Mouse (Mus musculus) forebrain, embryonic 16.5 days (tissue): ENCODE measurements around the gene Sebox. TPM values are rescaled to one million over a fixed set of nuclear protein-coding genes. Genes with fewer than 3 reads are reported as not detected.

Experiments
- ATAC-seq: fragments of 200-750 bp; cut with Nextera tagmentation; 2 replicates; pipeline ENCODE4 v1.8.0; 2017; ENCODE audit warnings: mild to moderate bottlenecking, moderate library complexity
- H3K27ac ChIP-seq: fragments of 300-500 bp; sonication (generic); 2 replicates; pipeline ENCODE4 v1.5.1; 2014; ENCODE audit warnings: low read length, control low read depth
- H3K27me3 ChIP-seq: fragments of 300-500 bp; sonication (generic); replicated peaks from 2 replicates; pipeline ENCODE4 v1.6.1; 2014; ENCODE audit warnings: low read length; ENCODE audit not compliant: control insufficient read depth, insufficient read depth
- H3K36me3 ChIP-seq: fragments of 300-500 bp; sonication (generic); 2 replicates; pipeline ENCODE4 v1.6.1; 2014; ENCODE audit not compliant: control insufficient read depth, insufficient read depth
- H3K4me1 ChIP-seq: fragments of 300-500 bp; sonication (generic); replicated peaks from 2 replicates; pipeline ENCODE4 v1.6.1; 2014; ENCODE audit warnings: low read length; ENCODE audit not compliant: control insufficient read depth, insufficient read depth
- H3K4me2 ChIP-seq: fragments of 300-500 bp; sonication (generic); 2 replicates; pipeline ENCODE4 v1.6.1; 2014; ENCODE audit warnings: mild to moderate bottlenecking, low read length, control low read depth
- H3K4me3 ChIP-seq: fragments of 300-500 bp; sonication (generic); replicated peaks from 2 replicates; pipeline ENCODE4 v1.5.1; 2014; ENCODE audit warnings: mild to moderate bottlenecking, low read length, control low read depth
- H3K9ac ChIP-seq: fragments of 300-500 bp; sonication (generic); replicated peaks from 2 replicates; pipeline ENCODE4 v1.6.1; 2014; ENCODE audit warnings: low read depth, low read length, control low read depth
- H3K9me3 ChIP-seq: fragments of 300-500 bp; sonication (generic); 2 replicates; pipeline ENCODE4 v1.6.1; 2016; ENCODE audit warnings: low read length; ENCODE audit not compliant: control insufficient read depth
- WGBS: fragments of 180-500 bp; shearing (Covaris S2); extraction: QIAGEN DNeasy Blood & Tissue Kit; methylation state at CpG from one replicate; pipeline ENCODE4 v1.1.7; 2014; 5-methylcytosine and 5-hydroxymethylcytosine counted together
- polyA plus RNA-seq: library from polyadenylated mRNA; unstranded; fragments of >200 nt; fragmentation: Nextera tagmentation; extraction: Ambion mirVana; gene quantifications from 2 replicates; pipeline ENCODE4 v1.2.1, GENCODE M21; 2015

Gene Sebox
- polyA plus RNA-seq, 1 experiment from 2014 or later, result 0.16 TPM

DNA sequence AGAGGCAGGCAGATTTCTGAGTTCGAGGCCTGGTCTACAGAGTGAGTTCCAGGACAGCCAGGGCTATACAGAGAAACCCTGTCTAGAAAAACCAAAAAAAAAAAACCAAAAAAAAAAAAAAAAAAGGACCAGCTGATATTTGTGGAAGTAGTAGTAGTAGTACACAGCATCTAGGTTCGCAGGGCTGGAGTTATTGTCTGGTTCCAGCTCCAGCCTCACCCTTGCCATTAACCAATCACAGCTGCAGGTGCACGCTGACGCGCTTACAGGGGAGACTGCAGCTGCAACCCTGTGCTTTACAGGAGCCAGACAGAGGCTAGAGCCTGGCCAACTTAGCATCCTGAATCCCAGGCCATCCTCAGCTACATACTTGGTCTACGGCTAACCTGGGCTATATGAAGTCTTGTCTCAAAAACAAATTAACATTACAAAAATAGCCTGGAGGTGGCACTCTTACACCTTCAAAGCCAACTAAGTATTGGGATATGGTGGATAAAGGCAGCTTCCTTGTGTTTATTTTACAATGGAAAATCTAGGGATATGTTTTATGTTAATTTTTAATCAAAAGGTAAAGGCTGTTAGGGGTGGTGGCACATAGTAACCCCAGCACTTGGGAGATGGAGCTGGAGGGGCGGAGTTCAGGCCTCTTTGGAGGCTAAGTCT is 41.3 kb downstream of the Sebox start:
- H3K36me3 ChIP-seq, result peaks cover 10% of the 10 kb centered on the region
- H3K9me3 ChIP-seq, result no peaks in the 10 kb centered on the region
- H3K27me3 ChIP-seq, result no peaks in the 10 kb centered on the region
- H3K4me3 ChIP-seq, result no peak overlapping the region
- 92% methylated on average over 7 of the region's 7 CpGs for WGBS
- no peak overlapping the region for H3K9ac ChIP-seq
- no peak overlapping the region for H3K4me2 ChIP-seq
- ATAC-seq, result no peak
- peaks cover 6% of the 10 kb centered on the region for H3K4me1 ChIP-seq
- no peak overlapping the region for H3K27ac ChIP-seq

DNA sequence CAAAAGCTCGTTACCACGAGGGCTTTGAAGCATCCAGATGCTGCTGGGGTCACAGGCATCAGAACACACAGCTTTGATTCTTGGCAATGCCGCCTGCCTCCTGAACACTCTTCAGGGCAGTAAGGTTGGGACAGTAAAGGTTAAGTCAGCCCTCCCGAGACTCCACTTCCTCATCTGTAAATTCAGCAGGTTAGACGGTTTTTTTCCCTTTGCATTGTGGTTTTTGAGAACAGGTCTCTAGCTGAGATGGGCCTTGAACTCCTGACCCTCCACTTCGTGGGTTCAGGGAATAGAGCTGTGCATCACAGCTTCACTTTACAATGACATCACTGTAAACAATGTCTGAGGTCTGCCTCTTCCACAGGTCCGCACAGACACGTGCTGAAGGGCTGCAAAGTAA is 41.9 kb downstream of the Sebox start:
- Histone ChIP-seq H3K4me1 (peaks cover 12% of the 10 kb centered on the region), H3K4me3 (no peak overlapping the region), H3K9me3 (no peaks in the 10 kb centered on the region), H3K27ac (no peak overlapping the region), H3K9ac (no peak overlapping the region), H3K4me2 (no peak overlapping the region), H3K36me3 (peaks cover 8% of the 10 kb centered on the region), H3K27me3 (no peaks in the 10 kb centered on the region)
- WGBS, result 71% methylated on average over 8 of the region's 8 CpGs
- no peak for ATAC-seq

- peaks cover 2% of the 10 kb centered on the region; the same call in 1 of the 2 replicates for H3K36me3 ChIP-seq
- H3K27ac ChIP-seq, result no peak overlapping the region
- no peak overlapping the region for H3K4me3 ChIP-seq
- 85% methylated on average over 2 of the region's 2 CpGs for WGBS
- H3K9me3 ChIP-seq, result no peaks in the 10 kb centered on the region
- no peak for ATAC-seq
- H3K9ac ChIP-seq, result no peak overlapping the region
- H3K27me3 ChIP-seq, result no peaks in the 10 kb centered on the region
- peaks cover 15% of the 10 kb centered on the region for H3K4me1 ChIP-seq
- no peak overlapping the region for H3K4me2 ChIP-seq
Observed at GRCm38 (mm10) chr11:78547718-78548460, 44.6 kb downstream of the Sebox start.

- 0 out of 2 replicates have a peak, but pooled peaks cover 3% of the 10 kb centered on the region for H3K9me3 ChIP-seq
- WGBS, result 11% methylated on average over 5 of the region's 5 CpGs
- ATAC-seq, result no peak
Observed at GRCm38 (mm10) chr11:78549491-78549987, 46.3 kb downstream of the Sebox start.

DNA sequence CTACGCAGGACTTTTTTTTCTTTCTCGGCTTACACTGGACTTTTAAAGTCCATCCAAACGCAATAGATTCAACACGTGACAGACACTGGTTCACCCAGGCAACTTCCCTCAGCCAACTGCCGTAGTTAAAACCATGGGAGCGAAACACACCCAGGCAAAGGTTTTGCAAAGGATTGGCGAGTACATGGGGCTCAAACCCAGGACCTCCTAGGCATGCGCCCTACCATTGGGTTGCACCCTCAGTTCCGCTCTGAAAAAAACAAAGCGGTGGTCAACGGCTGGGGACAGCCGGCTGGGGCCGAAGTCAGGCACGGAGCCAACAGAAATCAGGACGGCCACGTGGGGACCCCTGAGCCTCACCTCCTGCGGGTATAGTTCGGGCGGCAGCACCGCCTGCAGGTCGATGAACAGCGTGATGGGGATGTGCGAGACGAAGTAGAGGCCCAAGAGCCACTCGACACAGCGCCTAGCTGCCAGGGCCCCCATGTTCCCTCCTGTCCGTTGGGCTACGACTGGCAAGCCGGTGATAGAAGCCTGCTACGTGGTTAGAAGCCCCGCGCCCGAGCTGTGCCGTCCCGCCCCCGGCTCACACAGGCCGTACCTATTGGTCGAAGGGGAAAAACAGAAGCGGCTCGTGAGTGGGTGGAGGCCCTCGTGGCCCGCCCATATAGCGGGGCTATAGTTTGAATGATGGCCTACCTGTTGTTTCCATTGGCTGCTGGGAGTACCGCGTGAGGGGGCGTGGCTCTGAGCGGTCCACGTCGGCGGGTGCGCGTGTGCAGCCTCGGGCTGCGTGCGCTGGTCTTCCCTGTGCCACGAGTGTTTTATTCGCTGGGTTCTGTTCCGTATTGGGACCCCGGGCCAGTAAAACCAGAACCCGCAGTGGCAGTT is 47.2 kb downstream of the Sebox start, which contains the start of gene Tmem97:
Tmem97 (minus strand) TSS at position 610 of the 891 bp plus-strand sequence.
- Histone ChIP-seq H3K36me3 (no peaks in the 10 kb centered on the region), H3K27ac (peak within 1 kb of the TSS; percentile 87), H3K4me2 (peak within 1 kb of the TSS; percentile 77), H3K4me3 (peak within 1 kb of the TSS; percentile 64), H3K4me1 (peaks cover 15% of the 10 kb centered on the region), H3K27me3 (no peaks in the 10 kb centered on the region), H3K9me3 (0 out of 2 replicates have a peak, but pooled peaks cover 3% of the 10 kb centered on the region), H3K9ac (peak within 1 kb of the TSS; percentile 64)
- peak; percentile 100 for ATAC-seq
- WGBS, result under 1% methylated on average over 60 of the region's 60 CpGs

More at GRCm38 (mm10) chr11:78549491-78549987, 46.3 kb downstream of the Sebox start:
- H3K4me3 ChIP-seq, result peak overlapping the region; percentile 64
- H3K36me3 ChIP-seq, result no peaks in the 10 kb centered on the region
- no peak overlapping the region for H3K9ac ChIP-seq
- H3K27ac ChIP-seq, result no peak overlapping the region
- no peaks in the 10 kb centered on the region for H3K27me3 ChIP-seq
- H3K4me2 ChIP-seq, result peak overlapping the region; percentile 68
- H3K4me1 ChIP-seq, result peaks cover 15% of the 10 kb centered on the region

- WGBS, result 31% methylated on average over 6 of the region's 6 CpGs
- H3K9ac ChIP-seq, result peak overlapping the region; percentile 59
- H3K9me3 ChIP-seq, result 0 out of 2 replicates have a peak, but pooled peaks cover 3% of the 10 kb centered on the region
- H3K4me2 ChIP-seq, result peak overlapping the region; percentile 77
- no peaks in the 10 kb centered on the region for H3K27me3 ChIP-seq
- H3K27ac ChIP-seq, result peak overlapping the region; percentile 87
- H3K4me1 ChIP-seq, result peaks cover 15% of the 10 kb centered on the region
- no peaks in the 10 kb centered on the region for H3K36me3 ChIP-seq
- ATAC-seq, result peak; percentile 34
- peak overlapping the region; percentile 64 for H3K4me3 ChIP-seq
Observed at GRCm38 (mm10) chr11:78551059-78551398, 47.8 kb downstream of the Sebox start.

Other genes with a start within 250 kb of the Sebox start
- gene 2610507B11Rik, start 241.7 kb upstream of the Sebox start, polyA plus RNA-seq, result 56.4 and 58.6 TPM in 2 replicates
- gene BC030499, start 212.6 kb upstream of the Sebox start, polyA plus RNA-seq, result not detected in 2 replicates
- 21.6 and 22.1 TPM in 2 replicates for gene Spag5, start 201.9 kb upstream of the Sebox start, polyA plus RNA-seq
- 152 and 186 TPM in 2 replicates for gene Aldoc, start 180.5 kb upstream of the Sebox start, polyA plus RNA-seq
- gene Pigs, start 175.0 kb upstream of the Sebox start, polyA plus RNA-seq, result 61.1 and 61.4 TPM in 2 replicates
- 68.6 and 69.1 TPM in 2 replicates for gene Unc119, start 160.0 kb upstream of the Sebox start, polyA plus RNA-seq
- not detected in 2 replicates for gene Foxn1, start 116.9 kb upstream of the Sebox start, polyA plus RNA-seq
- not detected in 2 replicates for gene Slc13a2, start 81.2 kb upstream of the Sebox start, polyA plus RNA-seq
- gene Slc46a1, start 37.8 kb upstream of the Sebox start, polyA plus RNA-seq, result 18.3 and 19.8 TPM in 2 replicates
- gene Sarm1, start 5.7 kb upstream of the Sebox start, polyA plus RNA-seq, result 51.6 and 56.6 TPM in 2 replicates
- gene Vtn, start 4.4 kb upstream of the Sebox start, polyA plus RNA-seq, result 76.0 and 99.3 TPM in 2 replicates
- 78.8 and 86.3 TPM in 2 replicates for gene Tmem199, start 8.7 kb downstream of the Sebox start, polyA plus RNA-seq
- 209 and 214 TPM in 2 replicates for gene Poldip2, start 8.7 kb downstream of the Sebox start, polyA plus RNA-seq
- 71.5 and 71.8 TPM in 2 replicates for gene Tnfaip1, start 32.9 kb downstream of the Sebox start, polyA plus RNA-seq
- 111 and 117 TPM in 2 replicates for gene Ift20, start 32.9 kb downstream of the Sebox start, polyA plus RNA-seq
- 31.1 and 34.9 TPM in 2 replicates for gene Tmem97, start 47.3 kb downstream of the Sebox start, polyA plus RNA-seq
- 31.2 and 33.6 TPM in 2 replicates for gene Nlk, start 193.9 kb downstream of the Sebox start, polyA plus RNA-seq
- gene Ccnq, start 248.3 kb downstream of the Sebox start, polyA plus RNA-seq, result 35.6 and 39.5 TPM in 2 replicates